Mouse (Mus musculus) midbrain, embryonic 11.5 days (tissue): ENCODE measurements at regions not wholly inside any gene's neighbourhood (a gene's known extent, or its start where the extent isn't known, plus 50 kb on each side); places are given as distances from the start of the nearest gene placed in this dataset.
"Not testable (repeated sequence)": the region's sequence is repeated elsewhere in the genome, so short reads cannot be mapped to it uniquely, and the experiment has no call there.

Source experiments
- ATAC-seq: fragments of 200-750 bp; cut with Nextera tagmentation; 2 replicates; pipeline ENCODE4 v1.8.0; 2017; ENCODE audit warnings: moderate TSS enrichment, moderate library complexity; ENCODE audit not compliant: low FRiP score
- DNase-seq: peaks from one replicate; pipeline ENCODE4 v3.0.0; 2015; ENCODE audit warnings: low spot score; ENCODE audit errors: missing footprints
- H3K27ac ChIP-seq: fragments of 300-500 bp; sonication (generic); 2 replicates; pipeline ENCODE4 v1.5.1; 2014; ENCODE audit warnings: low read depth, low read length
- H3K27me3 ChIP-seq: fragments of 300-500 bp; sonication (generic); 2 replicates; pipeline ENCODE4 v1.6.1; 2014; ENCODE audit warnings: mild to moderate bottlenecking, low read length, moderate library complexity, mixed read lengths; ENCODE audit not compliant: control insufficient read depth, insufficient read depth
- H3K36me3 ChIP-seq: fragments of 300-500 bp; sonication (generic); 2 replicates; pipeline ENCODE4 v1.6.1; 2014; ENCODE audit warnings: mild to moderate bottlenecking, low read length, moderate library complexity, mixed read lengths; ENCODE audit not compliant: control insufficient read depth, insufficient read depth
- H3K4me1 ChIP-seq: fragments of 300-500 bp; sonication (generic); 2 replicates; pipeline ENCODE4 v1.6.1; 2014; ENCODE audit warnings: low read length; ENCODE audit not compliant: control insufficient read depth, insufficient read depth
- H3K4me2 ChIP-seq: fragments of 300-500 bp; sonication (generic); 2 replicates; pipeline ENCODE4 v1.6.1; 2014; ENCODE audit warnings: mild to moderate bottlenecking, moderate library complexity
- H3K4me3 ChIP-seq: fragments of 300-500 bp; sonication (generic); 2 replicates; pipeline ENCODE4 v1.5.1; 2014; ENCODE audit warnings: low read depth, low read length
- H3K9ac ChIP-seq: fragments of 300-500 bp; sonication (generic); 2 replicates; pipeline ENCODE4 v1.6.1; 2014; ENCODE audit warnings: low read length
- H3K9me3 ChIP-seq: fragments of 300-500 bp; sonication (generic); 2 replicates; pipeline ENCODE4 v1.6.1; 2016; ENCODE audit warnings: low read length; ENCODE audit not compliant: control insufficient read depth
- WGBS: fragments of 180-500 bp; shearing (Covaris S2); extraction: QIAGEN DNeasy Blood & Tissue Kit; methylation state at CpG from one replicate; pipeline ENCODE4 v1.1.7; 2014; 5-methylcytosine and 5-hydroxymethylcytosine counted together

DNA sequence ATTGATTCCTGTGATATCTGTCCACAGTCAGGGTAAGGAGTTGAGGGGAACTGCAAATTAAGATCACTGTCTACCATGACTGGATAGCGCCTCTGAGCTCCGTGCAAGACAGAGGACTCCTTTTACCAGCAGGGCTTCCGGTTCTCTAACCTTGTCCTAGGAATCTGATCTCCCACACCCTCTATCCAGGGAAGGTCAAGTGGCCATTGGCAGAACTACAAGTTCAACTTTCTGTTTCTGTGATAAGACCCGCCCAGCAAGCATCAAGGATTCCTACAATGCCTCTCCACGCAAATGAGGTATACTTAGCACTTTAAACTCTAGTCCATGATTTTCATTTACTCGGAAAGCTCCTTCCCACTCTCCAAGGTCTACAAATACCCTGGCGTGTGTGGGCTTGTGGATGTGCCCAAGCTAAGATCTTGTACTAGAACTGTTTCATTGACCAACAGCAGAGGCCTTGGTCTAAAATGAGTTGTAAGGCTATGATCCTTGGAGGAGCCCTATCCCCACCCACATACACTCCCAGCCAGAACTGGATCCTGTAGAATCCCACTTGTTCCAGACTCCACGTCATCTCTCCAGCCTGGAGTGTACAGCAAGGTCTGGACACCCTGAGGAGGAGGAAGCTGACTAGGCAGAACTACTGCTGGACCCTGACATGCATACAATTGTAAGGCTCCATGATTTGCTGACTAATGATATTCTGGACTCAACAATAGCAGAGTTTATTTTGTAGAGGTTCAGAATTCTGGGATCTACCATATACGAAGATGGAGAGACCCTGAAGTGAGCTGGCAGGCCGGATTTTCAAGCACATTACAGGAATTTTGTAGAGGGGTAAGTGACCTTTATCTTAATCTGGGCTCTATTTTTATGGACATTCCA, 190.8 kb upstream of the Phyhipl start:
- Histone ChIP-seq H3K9ac (no peak overlapping the region), H3K4me3 (no peak overlapping the region), H3K4me1 (no peaks in the 10 kb centered on the region), H3K9me3 (no peaks in the 10 kb centered on the region), H3K27me3 (no peaks in the 10 kb centered on the region), H3K27ac (no peak overlapping the region), H3K36me3 (no peaks in the 10 kb centered on the region), H3K4me2 (no peak overlapping the region)
- DNase-seq = peak; percentile 14
- WGBS = 89% methylated on average over 10 of the region's 10 CpGs
- ATAC-seq = no peak

DNA sequence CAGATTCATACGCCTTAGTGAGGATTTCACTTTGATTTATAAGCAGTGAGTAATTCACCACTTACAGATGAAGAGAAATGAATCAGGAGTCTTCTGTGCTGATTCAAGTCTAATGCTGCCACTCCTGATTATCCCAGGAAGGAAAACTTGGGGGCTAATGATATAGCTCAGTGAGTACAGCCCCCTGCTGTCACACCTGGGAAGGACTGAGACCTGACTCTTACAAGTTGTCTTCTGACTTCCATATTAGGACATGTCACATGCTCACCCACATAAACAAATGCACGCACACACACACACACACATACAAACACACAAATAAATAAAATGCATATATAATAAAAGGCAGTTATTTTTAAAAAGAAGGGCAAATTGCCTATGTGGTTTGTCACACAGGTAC, 188.1 kb upstream of the Phyhipl start:
- no peaks in the 10 kb centered on the region for H3K36me3 ChIP-seq
- WGBS = 95% methylated on average over 2 of the region's 2 CpGs

DNA sequence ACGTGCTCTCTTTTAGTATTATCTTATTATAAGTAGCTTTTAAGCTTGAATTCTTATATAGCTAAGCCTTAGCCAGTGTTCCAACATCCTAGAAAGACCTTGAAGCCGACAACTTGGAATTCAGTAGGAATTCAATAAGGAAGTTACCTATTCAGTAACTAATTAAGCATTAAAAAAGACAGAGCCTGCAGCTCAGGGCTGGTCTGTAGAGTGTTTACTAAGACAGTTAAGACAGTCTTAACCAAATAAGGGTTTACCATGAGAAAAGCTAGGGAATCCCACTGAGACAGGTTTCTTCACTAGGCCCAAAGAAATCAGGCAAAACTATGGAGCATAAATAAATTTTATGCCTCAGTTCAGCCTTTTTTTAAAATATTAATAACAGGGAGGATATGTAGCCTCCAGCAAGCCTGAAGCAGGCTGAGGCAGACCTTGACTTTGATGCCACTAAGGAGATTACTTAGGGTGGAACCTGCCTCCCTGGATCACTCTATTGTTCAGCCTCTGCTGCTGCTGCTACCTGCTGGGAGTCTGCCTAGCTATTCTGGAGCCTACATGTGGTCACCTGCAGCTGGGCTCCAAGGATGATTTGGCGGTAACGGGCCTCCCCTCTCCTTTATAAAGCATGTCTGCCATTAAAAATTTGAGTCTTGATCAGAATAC, 186.5 kb upstream of the Phyhipl start:
- no peaks in the 10 kb centered on the region for H3K4me1 ChIP-seq
- peak; percentile 62 for DNase-seq
- no peaks in the 10 kb centered on the region for H3K36me3 ChIP-seq
- ATAC-seq = no peak
- no peak overlapping the region for H3K4me2 ChIP-seq
- H3K9ac ChIP-seq = no peak overlapping the region
- WGBS = 83% methylated on average over 4 of the region's 4 CpGs
- H3K9me3 ChIP-seq = no peaks in the 10 kb centered on the region
- no peaks in the 10 kb centered on the region for H3K27me3 ChIP-seq
- no peak overlapping the region for H3K27ac ChIP-seq
- H3K4me3 ChIP-seq = no peak overlapping the region

More for the DNA sequence above, 188.1 kb upstream of the Phyhipl start:
- Histone ChIP-seq H3K9me3 (no peaks in the 10 kb centered on the region), H3K4me1 (no peaks in the 10 kb centered on the region), H3K9ac (no peak overlapping the region), H3K27ac (no peak overlapping the region), H3K4me3 (no peak overlapping the region), H3K4me2 (no peak overlapping the region), H3K27me3 (no peaks in the 10 kb centered on the region)
- peak; percentile 54 for DNase-seq
- no peak for ATAC-seq

DNA sequence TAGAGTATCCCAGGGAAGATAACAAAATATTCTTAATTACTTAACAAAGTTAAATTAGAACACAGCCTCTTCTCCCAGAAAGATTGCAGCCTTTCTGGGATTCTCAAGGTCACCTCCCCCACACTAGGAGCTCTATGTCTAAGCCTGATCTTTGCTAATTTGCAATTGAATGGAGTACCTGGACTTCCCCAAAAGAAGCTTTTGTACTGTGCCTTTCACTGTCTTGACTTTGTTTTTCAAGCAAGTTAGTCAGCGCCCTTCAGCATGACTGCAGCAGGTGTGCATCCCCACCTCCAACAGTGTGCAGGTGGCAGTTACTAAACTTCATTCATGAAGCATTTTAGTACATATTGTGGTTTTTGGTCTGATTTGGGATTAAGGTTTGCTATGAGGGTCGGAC, 185.4 kb upstream of the Phyhipl start:
- DNase-seq, H3K9ac ChIP-seq, H3K27ac ChIP-seq, H3K4me3 ChIP-seq, H3K9me3 ChIP-seq, H3K27me3 ChIP-seq, H3K4me2 ChIP-seq, ATAC-seq, H3K36me3 ChIP-seq, H3K4me1 ChIP-seq: not testable (repeated sequence)
- WGBS = 80% methylated on average over 2 of the region's 2 CpGs

DNA sequence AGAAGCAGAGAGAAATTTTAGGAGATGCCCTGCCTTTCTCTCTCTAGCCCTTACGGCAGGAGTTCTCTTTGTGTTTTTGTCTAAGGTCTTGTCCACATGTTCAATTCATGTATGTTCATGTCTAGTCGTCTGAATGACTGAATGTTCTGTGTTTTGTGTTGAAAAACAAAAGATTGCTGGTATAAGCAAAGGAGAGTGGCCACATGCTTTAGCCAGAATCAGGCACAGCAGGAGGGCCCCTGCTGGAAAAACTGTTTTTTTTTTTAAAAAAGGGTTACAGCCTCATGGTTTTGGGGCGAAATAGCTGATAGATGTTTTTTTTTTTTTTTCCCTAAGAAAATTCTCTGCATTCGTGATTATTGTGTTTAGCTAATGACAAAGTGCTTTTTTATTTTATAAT, 182.4 kb upstream of the Phyhipl start:
- DNase-seq (peak; percentile 65), ATAC-seq (no peak)
- WGBS = 92% methylated on average over 4 of the region's 4 CpGs

DNA sequence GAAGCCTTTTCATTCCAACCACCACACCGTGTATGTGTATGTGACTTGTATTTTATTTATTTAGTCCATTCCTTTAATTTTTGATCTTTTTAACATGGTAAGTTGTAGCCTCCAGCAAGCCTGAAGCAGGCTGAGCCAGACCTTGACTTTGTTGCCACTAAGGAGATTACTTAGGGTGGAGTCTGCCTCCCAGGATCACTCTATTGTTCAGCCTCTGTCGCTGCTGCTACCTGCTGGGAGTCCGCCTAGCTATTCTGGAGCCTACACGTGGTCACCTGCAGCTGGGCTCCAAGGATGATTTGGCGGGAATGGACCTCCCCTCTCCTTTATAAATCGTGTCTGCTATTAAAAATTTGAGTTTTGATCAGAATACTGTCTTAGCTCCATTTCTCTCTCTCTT, 181.6 kb upstream of the Phyhipl start:
- no peak overlapping the region for H3K27ac ChIP-seq
- no peaks in the 10 kb centered on the region for H3K4me1 ChIP-seq
- H3K27me3 ChIP-seq = no peaks in the 10 kb centered on the region
- no peaks in the 10 kb centered on the region for H3K36me3 ChIP-seq
- peak; percentile 28 for DNase-seq
- ATAC-seq = no peak
- no peaks in the 10 kb centered on the region for H3K9me3 ChIP-seq
- WGBS = 84% methylated on average over 6 of the region's 6 CpGs
- no peak overlapping the region for H3K9ac ChIP-seq
- no peak overlapping the region for H3K4me3 ChIP-seq
- no peak overlapping the region for H3K4me2 ChIP-seq

More for the DNA sequence above, 182.4 kb upstream of the Phyhipl start:
- H3K27ac ChIP-seq = no peak overlapping the region
- H3K9me3 ChIP-seq = no peaks in the 10 kb centered on the region
- H3K9ac ChIP-seq = no peak overlapping the region
- H3K27me3 ChIP-seq = no peaks in the 10 kb centered on the region
- H3K4me3 ChIP-seq = no peak overlapping the region
- H3K36me3 ChIP-seq = no peaks in the 10 kb centered on the region
- H3K4me1 ChIP-seq = no peaks in the 10 kb centered on the region
- no peak overlapping the region for H3K4me2 ChIP-seq

DNA sequence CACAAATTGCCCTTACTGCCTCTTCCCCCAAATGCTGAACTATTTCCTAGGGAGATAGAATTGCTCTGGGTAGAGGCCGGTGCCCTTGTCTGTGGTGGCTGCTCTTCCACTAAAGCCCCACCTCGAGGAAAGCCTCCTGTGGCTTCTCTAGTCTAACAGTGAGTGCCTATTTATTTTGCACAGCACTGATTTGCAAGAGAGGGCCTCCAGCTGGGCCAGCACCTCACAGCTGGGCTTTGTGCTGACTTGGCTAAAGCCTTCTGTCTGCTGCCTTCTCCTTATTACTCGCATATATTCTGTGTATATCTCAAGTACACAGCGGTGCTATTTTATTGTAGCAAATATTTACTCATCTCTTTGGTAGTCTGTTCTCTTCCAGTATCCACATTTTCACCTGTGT, 176.9 kb upstream of the Phyhipl start:
- peak; percentile 64 for DNase-seq
- H3K36me3 ChIP-seq = no peaks in the 10 kb centered on the region
- no peak overlapping the region for H3K4me2 ChIP-seq
- WGBS = 47% methylated on average over 4 of the region's 4 CpGs
- H3K9ac ChIP-seq = no peak overlapping the region
- H3K27ac ChIP-seq = no peak overlapping the region
- no peaks in the 10 kb centered on the region for H3K27me3 ChIP-seq
- no peak overlapping the region for H3K4me3 ChIP-seq
- no peaks in the 10 kb centered on the region for H3K4me1 ChIP-seq
- H3K9me3 ChIP-seq = no peaks in the 10 kb centered on the region; the same call in 1 of the 2 replicates
- ATAC-seq = no peak

DNA sequence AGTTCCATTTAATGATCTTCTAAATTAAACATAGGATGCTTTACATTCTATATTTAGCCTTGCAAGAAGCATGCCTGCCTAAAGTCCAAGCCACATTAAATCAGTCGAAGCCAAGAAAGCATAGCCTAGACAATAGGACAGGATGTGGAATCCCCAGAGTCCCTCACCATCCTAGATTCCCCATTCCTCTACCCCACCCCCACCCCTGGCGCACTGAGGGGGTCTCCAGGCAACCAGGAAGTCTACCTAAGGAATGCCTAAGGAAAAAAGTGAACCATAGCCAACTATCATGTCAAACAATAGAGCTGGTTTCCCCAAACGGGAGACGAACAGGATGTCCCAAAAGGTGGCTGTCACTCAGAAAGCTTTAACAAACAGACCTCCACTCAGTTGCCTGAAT, 172.5 kb upstream of the Phyhipl start:
- WGBS = 13% methylated on average over 4 of the region's 4 CpGs
- Histone ChIP-seq H3K9ac (no peak overlapping the region), H3K4me1 (no peaks in the 10 kb centered on the region), H3K27ac (no peak overlapping the region), H3K9me3 (no peaks in the 10 kb centered on the region; the same call in 1 of the 2 replicates), H3K4me2 (no peak overlapping the region), H3K36me3 (no peaks in the 10 kb centered on the region), H3K27me3 (no peaks in the 10 kb centered on the region), H3K4me3 (no peak overlapping the region)
- DNase-seq (peak; percentile 91), ATAC-seq (peak; percentile 94)

DNA sequence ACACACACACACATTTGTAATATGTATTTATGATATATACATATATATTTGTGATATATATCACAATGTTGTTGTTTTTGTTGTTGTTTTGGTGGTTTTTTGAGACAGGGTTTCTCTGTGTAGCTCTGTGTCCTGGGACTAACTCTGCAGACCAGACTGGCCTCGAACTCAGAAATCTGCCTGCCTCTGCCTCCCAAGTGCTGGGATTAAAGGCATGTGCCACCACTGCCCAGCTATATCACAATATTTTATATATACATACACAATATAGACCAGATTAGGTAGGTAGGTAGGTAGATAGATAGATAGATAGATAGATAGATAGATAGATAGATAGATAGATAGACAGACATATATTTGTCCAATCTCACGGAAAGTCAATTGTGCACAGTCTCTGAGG, 171.8 kb upstream of the Phyhipl start:
- WGBS = 94% methylated on average over 2 of the region's 2 CpGs
- H3K9ac ChIP-seq, H3K4me2 ChIP-seq, ATAC-seq, H3K36me3 ChIP-seq, H3K4me1 ChIP-seq, H3K27me3 ChIP-seq, H3K9me3 ChIP-seq, H3K4me3 ChIP-seq, H3K27ac ChIP-seq: not testable (repeated sequence)
- peak; percentile 78 for DNase-seq
